Mouse (Mus musculus): ENCODE results near the gene Fanca.

DNA sequence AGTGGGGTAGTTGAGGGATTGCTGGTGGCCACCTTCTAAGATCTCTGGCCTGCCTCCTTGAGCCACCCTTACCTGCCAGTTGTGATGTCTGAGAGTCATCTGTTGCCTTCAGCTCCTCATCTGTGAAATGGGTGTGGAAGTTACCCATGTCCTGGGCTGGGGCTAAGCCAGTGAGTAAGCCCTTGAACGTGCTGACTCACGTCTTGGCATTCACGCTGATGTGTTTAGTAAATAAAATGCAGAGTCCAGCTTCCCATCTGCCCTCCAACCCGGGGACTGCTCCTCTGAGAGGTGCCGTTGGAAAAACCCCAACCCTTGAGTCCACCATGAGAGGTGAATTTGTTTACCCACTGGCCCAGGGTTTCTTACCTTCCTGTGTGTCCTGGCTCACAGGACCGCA is 27.5 kb upstream of the Fanca start:
- TF ChIP-seq POLR2A (IDR thresholded peaks at IDR 0.05; ENCODE audit: low read depth, low read length) (no peak), EP300 (IDR thresholded peaks at IDR 0.05; ENCODE audit: low read length) (no peak), ZKSCAN1 (IDR thresholded peaks at IDR 0.05; ENCODE audit: borderline replicate concordance, low read depth, low read length) (no peak), CTCF (conservative IDR thresholded peaks at IDR 0.05 in 1 of 2, IDR thresholded peaks at IDR 0.05 in 1 of 2; ENCODE audit: low read depth in 2 of 2, low read length in 2 of 2) (no peak), MAX (IDR thresholded peaks at IDR 0.05; ENCODE audit: low read length) (no peak), NELFE (IDR thresholded peaks at IDR 0.05; ENCODE audit: low read depth, low read length) (no peak), MAFK (IDR thresholded peaks at IDR 0.05; ENCODE audit: insufficient replicate concordance, low read length) (no peak), GABPA (IDR thresholded peaks at IDR 0.05; ENCODE audit: insufficient replicate concordance, low read depth, low read length) (no peak), ETS1 (conservative IDR thresholded peaks at IDR 0.05; ENCODE audit: low read depth, low read length) (no peak)
